Mouse (Mus musculus) C2C12 (cell line): ENCODE results near the gene Lhfpl3.

ENCODE experiments used
- CTCF ChIP-seq: IDR thresholded peaks from one replicate; pipeline ENCODE4 v1.5.1; 2011; ENCODE audit not compliant: control insufficient read depth, insufficient read depth, insufficient read length
- MAX ChIP-seq: IDR thresholded peaks from one replicate; pipeline ENCODE4 v1.6.1; 2011; ENCODE audit warnings: mild to moderate bottlenecking, control low read depth
- MYOG ChIP-seq: IDR thresholded peaks from one replicate; pipeline ENCODE4 v1.6.1; 2011; ENCODE audit not compliant: control insufficient read depth, insufficient read length; ENCODE audit errors: extremely low read depth
- USF1 ChIP-seq: IDR thresholded peaks from one replicate; pipeline ENCODE4 v1.6.1; 2011; ENCODE audit warnings: low read depth, mild to moderate bottlenecking, control low read depth, moderate library complexity

- TF ChIP-seq CTCF (no peak), USF1 (no peak), MYOG (no peak), MAX (no peak)
Measured at GRCm38 (mm10) chr5:23049083-23049663, 303.3 kb downstream of the Lhfpl3 start.
